Mouse (Mus musculus): ENCODE measurements around the gene Fbxo4. TPM values are rescaled to one million over a fixed set of nuclear protein-coding genes. Genes with fewer than 3 reads are reported as not detected.

Fbxo4 gene
- polyA plus RNA-seq, 1 experiment: 13.4 TPM

DNA sequence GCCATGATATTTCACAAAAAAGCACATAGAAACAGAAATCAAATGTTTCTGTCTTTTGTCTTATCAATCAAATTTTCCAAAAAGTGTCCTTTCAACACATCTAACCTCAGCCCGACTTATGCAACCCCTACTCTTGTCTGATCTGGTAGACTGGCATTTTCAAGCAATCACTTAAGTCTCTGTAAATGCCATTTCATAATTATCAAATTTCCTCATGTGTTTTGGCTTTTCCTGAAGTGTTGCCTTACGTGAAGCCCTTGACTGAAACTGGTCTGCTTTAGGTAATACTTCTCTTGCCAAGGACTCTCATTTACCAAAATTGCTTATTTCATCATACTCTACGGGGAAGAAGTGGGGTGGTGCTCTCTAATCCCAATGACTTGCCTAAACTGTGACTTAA, 6.1 kb downstream of the Fbxo4 start:
- TF ChIP-seq MYOD1 (IDR thresholded peaks at IDR 0.05; ENCODE audit: control insufficient read depth, insufficient read length, low read depth) (no peak), FOSL1 (IDR thresholded peaks at IDR 0.05; ENCODE audit: insufficient read depth, low read length, poor library complexity, severe bottlenecking) (no peak), CEBPB (IDR thresholded peaks at IDR 0.05; ENCODE audit: low read depth) (no peak), MAX (IDR thresholded peaks at IDR 0.05) (no peak), MYOG (IDR thresholded peaks at IDR 0.05; ENCODE audit: control insufficient read depth, extremely low read depth, insufficient read length) (no peak), USF1 (IDR thresholded peaks at IDR 0.05; ENCODE audit: low read depth) (no peak), CTCF (IDR thresholded peaks at IDR 0.05; ENCODE audit: control insufficient read depth, insufficient read depth, insufficient read length) (no peak)
- H3K27me3 ChIP-seq (ENCODE audit: control insufficient read depth, insufficient read depth, insufficient read length): no peaks in the 10 kb centered on the region
- H3K79me2 ChIP-seq (ENCODE audit: control insufficient read depth, insufficient read depth): no peaks in the 10 kb centered on the region
- no peak overlapping the region for H3ac ChIP-seq (ENCODE audit: control insufficient read depth, insufficient read length, low read depth)
- peaks cover 45% of the 10 kb centered on the region for H3K36me3 ChIP-seq (ENCODE audit: control insufficient read depth, insufficient read depth)
- no peak overlapping the region for H3K4me3 ChIP-seq (ENCODE audit: insufficient read depth, poor library complexity, severe bottlenecking)
- no peaks in the 10 kb centered on the region for H3K79me3 ChIP-seq (ENCODE audit: low read depth)

- Histone ChIP-seq H3K79me3 (ENCODE audit: low read depth) (no peaks in the 10 kb centered on the region), H3K36me3 (ENCODE audit: control insufficient read depth, insufficient read depth) (peaks cover 47% of the 10 kb centered on the region), H3K4me3 (ENCODE audit: insufficient read depth, poor library complexity, severe bottlenecking) (no peak overlapping the region), H3K27me3 (ENCODE audit: control insufficient read depth, insufficient read depth, insufficient read length) (no peaks in the 10 kb centered on the region), H3K79me2 (ENCODE audit: control insufficient read depth, insufficient read depth) (no peaks in the 10 kb centered on the region), H3ac (ENCODE audit: control insufficient read depth, insufficient read length, low read depth) (no peak overlapping the region)
- TF ChIP-seq MYOG (IDR thresholded peaks at IDR 0.05; ENCODE audit: control insufficient read depth, extremely low read depth, insufficient read length): no peak
- TF ChIP-seq CTCF (IDR thresholded peaks at IDR 0.05; ENCODE audit: control insufficient read depth, insufficient read depth, insufficient read length): no peak
- no peak for TF ChIP-seq FOSL1 (IDR thresholded peaks at IDR 0.05; ENCODE audit: insufficient read depth, low read length, poor library complexity, severe bottlenecking)
- no peak for TF ChIP-seq MAX (IDR thresholded peaks at IDR 0.05)
- no peak for TF ChIP-seq USF1 (IDR thresholded peaks at IDR 0.05; ENCODE audit: low read depth)
- no peak for TF ChIP-seq MYOD1 (IDR thresholded peaks at IDR 0.05; ENCODE audit: control insufficient read depth, insufficient read length, low read depth)
- no peak for TF ChIP-seq CEBPB (IDR thresholded peaks at IDR 0.05; ENCODE audit: low read depth)
Observed at GRCm38 (mm10) chr15:3970193-3970592, 9.2 kb downstream of the Fbxo4 start.

DNA sequence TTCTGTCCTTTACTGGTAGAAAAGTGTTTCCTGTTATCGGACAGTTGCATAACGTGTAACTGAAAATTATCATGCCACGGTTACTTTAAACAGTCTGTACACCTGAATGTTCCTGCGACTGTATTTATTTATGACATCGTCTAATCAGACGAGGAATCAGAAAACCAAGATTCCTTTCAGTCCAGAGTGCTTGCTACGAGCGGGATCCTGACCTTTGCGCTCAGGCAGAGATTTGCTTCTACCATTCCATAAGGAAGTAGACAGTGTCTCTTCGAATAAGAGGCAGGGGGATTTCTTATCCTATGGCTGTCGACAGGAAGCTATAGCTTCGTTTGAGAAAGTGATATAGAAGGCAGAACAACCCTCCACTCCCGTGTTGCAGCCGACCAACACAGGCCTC, 9.6 kb downstream of the Fbxo4 start:
- Histone ChIP-seq H3K4me3 (ENCODE audit: insufficient read depth, poor library complexity, severe bottlenecking) (no peak overlapping the region), H3K79me3 (ENCODE audit: low read depth) (no peaks in the 10 kb centered on the region), H3K27me3 (ENCODE audit: control insufficient read depth, insufficient read depth, insufficient read length) (no peaks in the 10 kb centered on the region), H3ac (ENCODE audit: control insufficient read depth, insufficient read length, low read depth) (no peak overlapping the region), H3K79me2 (ENCODE audit: control insufficient read depth, insufficient read depth) (no peaks in the 10 kb centered on the region), H3K36me3 (ENCODE audit: control insufficient read depth, insufficient read depth) (peaks cover 46% of the 10 kb centered on the region)
- TF ChIP-seq CTCF (IDR thresholded peaks at IDR 0.05; ENCODE audit: control insufficient read depth, insufficient read depth, insufficient read length) (no peak), CEBPB (IDR thresholded peaks at IDR 0.05; ENCODE audit: low read depth) (no peak), USF1 (IDR thresholded peaks at IDR 0.05; ENCODE audit: low read depth) (no peak), FOSL1 (IDR thresholded peaks at IDR 0.05; ENCODE audit: insufficient read depth, low read length, poor library complexity, severe bottlenecking) (no peak), MYOG (IDR thresholded peaks at IDR 0.05; ENCODE audit: control insufficient read depth, extremely low read depth, insufficient read length) (no peak), MAX (IDR thresholded peaks at IDR 0.05) (no peak), MYOD1 (IDR thresholded peaks at IDR 0.05; ENCODE audit: control insufficient read depth, insufficient read length, low read depth) (no peak)

DNA sequence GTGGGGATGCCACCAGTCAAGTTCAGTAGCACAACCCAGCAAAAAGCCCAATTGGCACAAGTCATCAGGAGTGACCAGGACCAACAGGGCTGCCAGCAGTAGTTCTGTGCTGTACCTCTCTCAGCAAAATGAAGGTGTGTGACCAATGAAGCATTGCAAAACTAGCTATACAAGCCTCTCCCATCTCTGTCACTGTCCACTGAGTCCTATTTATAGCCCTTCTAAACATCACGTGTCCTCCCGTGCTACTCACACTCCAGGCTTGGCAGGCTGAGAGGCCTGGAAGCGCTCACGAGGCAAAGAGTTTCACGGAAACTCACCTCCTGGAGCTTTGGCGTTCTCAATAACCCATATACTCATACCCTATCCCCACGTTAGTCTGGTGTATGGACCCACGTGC, 17.1 kb downstream of the Fbxo4 start:
- Histone ChIP-seq H3K4me3 (ENCODE audit: insufficient read depth, poor library complexity, severe bottlenecking) (no peak overlapping the region), H3K79me2 (ENCODE audit: control insufficient read depth, insufficient read depth) (no peaks in the 10 kb centered on the region), H3ac (ENCODE audit: control insufficient read depth, insufficient read length, low read depth) (no peak overlapping the region), H3K36me3 (ENCODE audit: control insufficient read depth, insufficient read depth) (peaks cover 8% of the 10 kb centered on the region), H3K27me3 (ENCODE audit: control insufficient read depth, insufficient read depth, insufficient read length) (no peaks in the 10 kb centered on the region), H3K79me3 (ENCODE audit: low read depth) (no peaks in the 10 kb centered on the region)
- TF ChIP-seq MYOG (IDR thresholded peaks at IDR 0.05; ENCODE audit: control insufficient read depth, extremely low read depth, insufficient read length) (no peak), MAX (IDR thresholded peaks at IDR 0.05) (no peak), CEBPB (IDR thresholded peaks at IDR 0.05; ENCODE audit: low read depth) (no peak), FOSL1 (IDR thresholded peaks at IDR 0.05; ENCODE audit: insufficient read depth, low read length, poor library complexity, severe bottlenecking) (no peak), CTCF (IDR thresholded peaks at IDR 0.05; ENCODE audit: control insufficient read depth, insufficient read depth, insufficient read length) (no peak), MYOD1 (IDR thresholded peaks at IDR 0.05; ENCODE audit: control insufficient read depth, insufficient read length, low read depth) (no peak), USF1 (IDR thresholded peaks at IDR 0.05; ENCODE audit: low read depth) (no peak)

- Histone ChIP-seq H3K27me3 (ENCODE audit: control insufficient read depth, insufficient read depth, insufficient read length) (no peaks in the 10 kb centered on the region), H3K79me3 (ENCODE audit: low read depth) (no peaks in the 10 kb centered on the region), H3K36me3 (ENCODE audit: control insufficient read depth, insufficient read depth) (peaks cover 2% of the 10 kb centered on the region), H3K4me3 (ENCODE audit: insufficient read depth, poor library complexity, severe bottlenecking) (no peak overlapping the region), H3ac (ENCODE audit: control insufficient read depth, insufficient read length, low read depth) (no peak overlapping the region), H3K79me2 (ENCODE audit: control insufficient read depth, insufficient read depth) (no peaks in the 10 kb centered on the region)
- TF ChIP-seq MYOD1 (IDR thresholded peaks at IDR 0.05; ENCODE audit: control insufficient read depth, insufficient read length, low read depth) (peak; percentile 62), FOSL1 (IDR thresholded peaks at IDR 0.05; ENCODE audit: insufficient read depth, low read length, poor library complexity, severe bottlenecking) (no peak)
Observed at GRCm38 (mm10) chr15:3960094-3960493, 19.3 kb downstream of the Fbxo4 start.

DNA sequence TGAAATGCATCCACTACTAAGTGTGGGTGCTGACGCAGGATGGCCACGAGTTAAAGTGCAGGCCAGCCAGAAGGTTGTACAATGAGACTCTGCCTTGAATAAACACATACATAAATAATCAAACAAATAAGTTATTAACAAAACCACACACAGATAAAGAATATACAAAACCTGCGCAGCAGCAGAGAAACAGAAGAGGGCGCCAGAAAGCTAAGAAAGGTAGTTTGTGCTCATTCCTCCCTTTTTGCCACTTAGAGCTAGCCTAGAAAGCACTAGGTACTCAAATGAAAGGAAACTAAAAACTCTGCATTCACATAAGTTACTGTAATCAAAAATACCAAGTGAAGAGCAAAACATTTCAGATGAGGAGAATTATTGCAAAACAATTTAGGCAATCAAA, 21.4 kb downstream of the Fbxo4 start:
- Histone ChIP-seq H3ac (ENCODE audit: control insufficient read depth, insufficient read length, low read depth) (no peak overlapping the region), H3K79me3 (ENCODE audit: low read depth) (no peaks in the 10 kb centered on the region), H3K27me3 (ENCODE audit: control insufficient read depth, insufficient read depth, insufficient read length) (no peaks in the 10 kb centered on the region), H3K4me3 (ENCODE audit: insufficient read depth, poor library complexity, severe bottlenecking) (no peak overlapping the region), H3K36me3 (ENCODE audit: control insufficient read depth, insufficient read depth) (no peaks in the 10 kb centered on the region), H3K79me2 (ENCODE audit: control insufficient read depth, insufficient read depth) (no peaks in the 10 kb centered on the region)
- TF ChIP-seq MYOD1 (IDR thresholded peaks at IDR 0.05; ENCODE audit: control insufficient read depth, insufficient read length, low read depth): no peak
- peak; percentile 28 for TF ChIP-seq CTCF (IDR thresholded peaks at IDR 0.05; ENCODE audit: control insufficient read depth, insufficient read depth, insufficient read length)

Measured in C2C12 (cell line).